Mouse (Mus musculus): Measurements from ENCODE around the gene Desi2. TPM values are rescaled to one million over a fixed set of nuclear protein-coding genes. Genes with fewer than 3 reads are reported as not detected.

The Desi2 gene
- polyA plus RNA-seq, 1 experiment, result 6.4 TPM

- Histone ChIP-seq H3K27ac (ENCODE audit: insufficient read depth, low read depth, low read length) (no peak overlapping the region), H3K4me1 (ENCODE audit: control insufficient read depth, insufficient read depth, low read length) (no peaks in the 10 kb centered on the region), H3K4me3 (ENCODE audit: insufficient read depth, low read depth, low read length) (no peak overlapping the region), H3K36me3 (ENCODE audit: control insufficient read depth, insufficient read depth, low read length) (no peaks in the 10 kb centered on the region), H3K27me3 (replicated peaks; ENCODE audit: control insufficient read depth, insufficient read depth, low read length) (no peaks in the 10 kb centered on the region)
- 91% methylated on average over 3 of the region's 3 CpGs for WGBS
- no peak for TF ChIP-seq POLR2A (IDR thresholded peaks at IDR 0.05; ENCODE audit: low read depth, low read length)
- no peak for TF ChIP-seq CTCF (conservative IDR thresholded peaks at IDR 0.05; ENCODE audit: insufficient read depth, insufficient read length, low read depth, low read length)
- no peak for DNase-seq
Measured at GRCm38 (mm10) chr1:178234109-178234508, 46.9 kb downstream of the Desi2 start.

- Histone ChIP-seq H3K27ac (ENCODE audit: insufficient read depth, low read depth, low read length) (no peak overlapping the region), H3K4me3 (ENCODE audit: insufficient read depth, low read depth, low read length) (no peak overlapping the region), H3K36me3 (ENCODE audit: control insufficient read depth, insufficient read depth, low read length) (no peaks in the 10 kb centered on the region), H3K27me3 (replicated peaks; ENCODE audit: control insufficient read depth, insufficient read depth, low read length) (no peaks in the 10 kb centered on the region), H3K4me1 (ENCODE audit: control insufficient read depth, insufficient read depth, low read length) (no peaks in the 10 kb centered on the region)
- no peak for TF ChIP-seq POLR2A (IDR thresholded peaks at IDR 0.05; ENCODE audit: low read depth, low read length)
- no peak for TF ChIP-seq CTCF (conservative IDR thresholded peaks at IDR 0.05; ENCODE audit: insufficient read depth, insufficient read length, low read depth, low read length)
- 78% methylated on average over 2 of the region's 2 CpGs for WGBS
- no peak for DNase-seq
Measured at GRCm38 (mm10) chr1:178235919-178236466, 48.8 kb downstream of the Desi2 start.

GRCm38 (mm10) chr1:178238676-178239075, 51.5 kb downstream of the Desi2 start:
- Histone ChIP-seq H3K36me3 (ENCODE audit: control insufficient read depth, insufficient read depth, low read length) (no peaks in the 10 kb centered on the region), H3K4me3 (ENCODE audit: insufficient read depth, low read depth, low read length) (no peak overlapping the region), H3K27me3 (replicated peaks; ENCODE audit: control insufficient read depth, insufficient read depth, low read length) (no peaks in the 10 kb centered on the region), H3K27ac (ENCODE audit: insufficient read depth, low read depth, low read length) (no peak overlapping the region), H3K4me1 (ENCODE audit: control insufficient read depth, insufficient read depth, low read length) (no peaks in the 10 kb centered on the region)
- DNase-seq, result no peak
- TF ChIP-seq POLR2A (IDR thresholded peaks at IDR 0.05; ENCODE audit: low read depth, low read length) (no peak), CTCF (conservative IDR thresholded peaks at IDR 0.05; ENCODE audit: insufficient read depth, insufficient read length, low read depth, low read length) (no peak)
- WGBS, result 71% methylated on average over 1 of the region's 1 CpGs

GRCm38 (mm10) chr1:178241884-178242508, 54.8 kb downstream of the Desi2 start:
- H3K27me3 ChIP-seq (replicated peaks; ENCODE audit: control insufficient read depth, insufficient read depth, low read length), result no peaks in the 10 kb centered on the region
- no peak overlapping the region for H3K4me3 ChIP-seq (ENCODE audit: insufficient read depth, low read depth, low read length)
- WGBS, result 93% methylated on average over 1 of the region's 1 CpGs
- H3K4me1 ChIP-seq (ENCODE audit: control insufficient read depth, insufficient read depth, low read length), result no peaks in the 10 kb centered on the region
- TF ChIP-seq CTCF (conservative IDR thresholded peaks at IDR 0.05; ENCODE audit: insufficient read depth, insufficient read length, low read depth, low read length) (peak; percentile 41), POLR2A (IDR thresholded peaks at IDR 0.05; ENCODE audit: low read depth, low read length) (no peak)
- peaks cover 5% of the 10 kb centered on the region for H3K36me3 ChIP-seq (ENCODE audit: control insufficient read depth, insufficient read depth, low read length)
- peak; percentile 23 for DNase-seq
- H3K27ac ChIP-seq (ENCODE audit: insufficient read depth, low read depth, low read length), result no peak overlapping the region

GRCm38 (mm10) chr1:178248107-178248820, 61.0 kb downstream of the Desi2 start:
- DNase-seq, result no peak
- H3K4me3 ChIP-seq (ENCODE audit: insufficient read depth, low read depth, low read length), result no peak overlapping the region
- H3K27ac ChIP-seq (ENCODE audit: insufficient read depth, low read depth, low read length), result no peak overlapping the region
- WGBS, result 91% methylated on average over 1 of the region's 1 CpGs
- no peaks in the 10 kb centered on the region for H3K27me3 ChIP-seq (replicated peaks; ENCODE audit: control insufficient read depth, insufficient read depth, low read length)
- no peaks in the 10 kb centered on the region for H3K4me1 ChIP-seq (ENCODE audit: control insufficient read depth, insufficient read depth, low read length)
- no peak for TF ChIP-seq CTCF (conservative IDR thresholded peaks at IDR 0.05; ENCODE audit: insufficient read depth, insufficient read length, low read depth, low read length)
- no peak for TF ChIP-seq POLR2A (IDR thresholded peaks at IDR 0.05; ENCODE audit: low read depth, low read length)
- peaks cover 8% of the 10 kb centered on the region for H3K36me3 ChIP-seq (ENCODE audit: control insufficient read depth, insufficient read depth, low read length)

GRCm38 (mm10) chr1:178254598-178254997, 67.4 kb downstream of the Desi2 start:
- DNase-seq, result no peak
- no peak overlapping the region for H3K4me3 ChIP-seq (ENCODE audit: insufficient read depth, low read depth, low read length)
- no peak overlapping the region for H3K27ac ChIP-seq (ENCODE audit: insufficient read depth, low read depth, low read length)
- H3K27me3 ChIP-seq (replicated peaks; ENCODE audit: control insufficient read depth, insufficient read depth, low read length), result no peaks in the 10 kb centered on the region
- H3K36me3 ChIP-seq (ENCODE audit: control insufficient read depth, insufficient read depth, low read length), result peaks cover 3% of the 10 kb centered on the region
- TF ChIP-seq CTCF (conservative IDR thresholded peaks at IDR 0.05; ENCODE audit: insufficient read depth, insufficient read length, low read depth, low read length) (no peak), POLR2A (IDR thresholded peaks at IDR 0.05; ENCODE audit: low read depth, low read length) (no peak)
- H3K4me1 ChIP-seq (ENCODE audit: control insufficient read depth, insufficient read depth, low read length), result no peaks in the 10 kb centered on the region
- 85% methylated on average over 4 of the region's 4 CpGs for WGBS

GRCm38 (mm10) chr1:178256351-178256750, 69.1 kb downstream of the Desi2 start:
- Histone ChIP-seq H3K4me1 (ENCODE audit: control insufficient read depth, insufficient read depth, low read length) (no peaks in the 10 kb centered on the region), H3K4me3 (ENCODE audit: insufficient read depth, low read depth, low read length) (no peak overlapping the region), H3K27me3 (replicated peaks; ENCODE audit: control insufficient read depth, insufficient read depth, low read length) (no peaks in the 10 kb centered on the region), H3K27ac (ENCODE audit: insufficient read depth, low read depth, low read length) (no peak overlapping the region), H3K36me3 (ENCODE audit: control insufficient read depth, insufficient read depth, low read length) (peaks cover under 1% of the 10 kb centered on the region; the same call in 1 of the 2 replicates)
- TF ChIP-seq CTCF (conservative IDR thresholded peaks at IDR 0.05; ENCODE audit: insufficient read depth, insufficient read length, low read depth, low read length), result no peak
- no peak for TF ChIP-seq POLR2A (IDR thresholded peaks at IDR 0.05; ENCODE audit: low read depth, low read length)
- DNase-seq, result no peak
- 98% methylated on average over 4 of the region's 4 CpGs for WGBS

Data from kidney, adult 2 months (tissue).